Mouse (Mus musculus): ENCODE results near the gene Tas1r3. TPM values are rescaled to one million over a fixed set of nuclear protein-coding genes. Genes with fewer than 3 reads are reported as not detected.

Gene Tas1r3
- total RNA-seq, 2 experiments from 2014 or later: 0.33 to 0.44 TPM

GRCm38 (mm10) chr4:155894311-155894881, 31.2 kb upstream of the Tas1r3 start:
- Histone ChIP-seq H3K27ac (peak overlapping the region; percentile 88), H3K4me3 (peak overlapping the region; percentile 84)
- peak; percentile 40 for TF ChIP-seq CTCF (conservative IDR thresholded peaks at IDR 0.05)
- peak; percentile 69 to 84 for DNase-seq (ENCODE audit: low spot score in 2 of 2)

- TF ChIP-seq CTCF (conservative IDR thresholded peaks at IDR 0.05): no peak
- DNase-seq (ENCODE audit: low spot score in 2 of 2): no peak
- peak overlapping the region; percentile 84 for H3K4me3 ChIP-seq
- peak overlapping the region; percentile 88 for H3K27ac ChIP-seq
These were observed 30.1 kb upstream of the Tas1r3 start for GRCm38 (mm10) chr4:155893212-155893690.

GRCm38 (mm10) chr4:155892438-155893211, 29.5 kb upstream of the Tas1r3 start:
- Histone ChIP-seq H3K27ac (peak overlapping the region; percentile 99), H3K4me3 (peak overlapping the region; percentile 84)
- TF ChIP-seq CTCF (conservative IDR thresholded peaks at IDR 0.05): no peak
- DNase-seq (ENCODE audit: low spot score in 2 of 2): no peak

GRCm38 (mm10) chr4:155892017-155892416, 28.9 kb upstream of the Tas1r3 start:
- Histone ChIP-seq H3K4me3 (peak overlapping the region; percentile 84), H3K27ac (peak overlapping the region; percentile 99)
- peak; percentile 68 for TF ChIP-seq CTCF (conservative IDR thresholded peaks at IDR 0.05)
- peak; percentile 72 to 83 for DNase-seq (ENCODE audit: low spot score in 2 of 2)

GRCm38 (mm10) chr4:155891551-155892001, 28.4 kb upstream of the Tas1r3 start, which contains the start of the genes Pusl1 and Acap3:
Pusl1 (minus strand) TSS chr4:155891781.
Acap3 (plus strand) TSS chr4:155891822.
- no peak for TF ChIP-seq CTCF (conservative IDR thresholded peaks at IDR 0.05)
- H3K27ac ChIP-seq: peak within 1 kb of the TSS; percentile 99

GRCm38 (mm10) chr4:155891011-155891471, 27.9 kb upstream of the Tas1r3 start:
- H3K4me3 ChIP-seq: peak overlapping the region; percentile 84
- TF ChIP-seq CTCF (conservative IDR thresholded peaks at IDR 0.05): no peak
- H3K27ac ChIP-seq: peak overlapping the region; percentile 99
- no peak for DNase-seq (ENCODE audit: low spot score in 2 of 2)

More at GRCm38 (mm10) chr4:155891551-155892001, 28.4 kb upstream of the Tas1r3 start, which contains the start of the genes Pusl1 and Acap3:
- DNase-seq (ENCODE audit: low spot score in 2 of 2): peak; percentile 95 to 98
- peak within 1 kb of the TSS; percentile 84 for H3K4me3 ChIP-seq

GRCm38 (mm10) chr4:155889316-155889715, 26.2 kb upstream of the Tas1r3 start:
- DNase-seq (ENCODE audit: low spot score in 2 of 2): no peak
- no peak overlapping the region for H3K27ac ChIP-seq
- no peak for TF ChIP-seq CTCF (conservative IDR thresholded peaks at IDR 0.05)

GRCm38 (mm10) chr4:155888181-155888580, 25.0 kb upstream of the Tas1r3 start:
- DNase-seq (ENCODE audit: low spot score in 2 of 2): peak in 1 of 2 experiments; percentile 9
- no peak for TF ChIP-seq CTCF (conservative IDR thresholded peaks at IDR 0.05)
- no peak overlapping the region for H3K4me3 ChIP-seq
- no peak overlapping the region for H3K27ac ChIP-seq

More at GRCm38 (mm10) chr4:155889316-155889715, 26.2 kb upstream of the Tas1r3 start:
- H3K4me3 ChIP-seq: no peak overlapping the region

GRCm38 (mm10) chr4:155887674-155888073, 24.5 kb upstream of the Tas1r3 start:
- no peak for TF ChIP-seq CTCF (conservative IDR thresholded peaks at IDR 0.05)
- DNase-seq (ENCODE audit: low spot score in 2 of 2): peak in 1 of 2 experiments; percentile 7

GRCm38 (mm10) chr4:155886330-155886729, 23.2 kb upstream of the Tas1r3 start:
- no peak overlapping the region for H3K4me3 ChIP-seq
- no peak for TF ChIP-seq CTCF (conservative IDR thresholded peaks at IDR 0.05)

More at GRCm38 (mm10) chr4:155887674-155888073, 24.5 kb upstream of the Tas1r3 start:
- H3K4me3 ChIP-seq: no peak overlapping the region
- H3K27ac ChIP-seq: no peak overlapping the region

GRCm38 (mm10) chr4:155883587-155883986, 20.4 kb upstream of the Tas1r3 start:
- TF ChIP-seq CTCF (conservative IDR thresholded peaks at IDR 0.05): no peak
- H3K27ac ChIP-seq: peak overlapping the region; percentile 55; the same call in 1 of the 2 replicates
- no peak overlapping the region for H3K4me3 ChIP-seq
- no peak for DNase-seq (ENCODE audit: low spot score in 2 of 2)

More at GRCm38 (mm10) chr4:155886330-155886729, 23.2 kb upstream of the Tas1r3 start:
- no peak for DNase-seq (ENCODE audit: low spot score in 2 of 2)
- H3K27ac ChIP-seq: no peak overlapping the region

GRCm38 (mm10) chr4:155871404-155871803, 8.2 kb upstream of the Tas1r3 start:
- no peak for TF ChIP-seq CTCF (conservative IDR thresholded peaks at IDR 0.05)
- Histone ChIP-seq H3K27ac (no peak overlapping the region), H3K4me3 (no peak overlapping the region)
- no peak for DNase-seq (ENCODE audit: low spot score in 2 of 2)

Data from layer of hippocampus, adult 2 months (tissue).